Mouse (Mus musculus): ENCODE results near the gene Bnc1.

DNA sequence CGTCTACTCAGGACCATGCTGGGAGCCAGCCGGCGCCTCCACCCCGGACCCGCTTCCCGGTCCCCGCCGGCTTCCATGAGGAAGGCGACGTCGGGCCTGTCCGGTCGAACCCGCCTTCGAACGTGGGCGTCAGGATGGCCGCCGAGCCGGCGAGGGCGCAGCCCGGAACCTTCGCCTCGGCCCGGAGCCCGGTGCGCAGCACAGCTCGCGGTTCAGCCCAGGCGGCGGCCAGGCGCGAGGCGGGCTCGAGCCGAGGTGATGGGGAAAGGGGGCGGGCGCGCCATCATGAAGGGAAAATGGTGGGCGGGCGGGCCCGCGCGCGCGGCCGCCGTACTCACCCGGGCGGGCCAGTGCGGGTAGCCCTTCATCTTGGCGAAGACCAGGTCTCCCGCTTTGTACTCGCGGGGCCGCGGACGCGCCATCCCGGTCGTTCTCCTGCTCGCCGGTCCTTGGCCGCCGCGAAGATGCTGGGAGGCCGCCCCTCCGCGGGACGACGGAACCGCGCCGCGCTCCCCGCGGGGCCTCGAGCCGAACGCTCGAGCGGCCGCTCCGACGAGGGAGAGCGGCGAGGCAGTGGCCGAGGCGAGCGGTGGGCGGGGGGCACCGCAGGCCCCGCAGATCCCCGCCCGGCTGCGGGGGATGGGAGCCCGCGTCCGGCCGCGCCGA is 58.4 kb downstream of the Bnc1 start:
- TF ChIP-seq CTCF (IDR thresholded peaks at IDR 0.05; ENCODE audit: extremely low read depth, insufficient read depth, low read length) (no peak), POLR2A (IDR thresholded peaks at IDR 0.05; ENCODE audit: extremely low read depth, insufficient read depth, low read length) (no peak)

Data from cortical plate, adult 2 months (tissue).